Mouse (Mus musculus): ENCODE data around the gene Cacna2d3.

GRCm38 (mm10) chr14:29645421-29645820 is 76.2 kb downstream of the Cacna2d3 start:
- TF ChIP-seq GATA1 (IDR thresholded peaks at IDR 0.05; ENCODE audit: borderline replicate concordance, low read length) = no peak
- no peak for TF ChIP-seq FLI1 (IDR thresholded peaks at IDR 0.05; ENCODE audit: low read length)

Data from megakaryocyte, embryonic 14.5 days (primary cell).